Mouse (Mus musculus): ENCODE results near the gene Hoxd13.

The Hoxd13 gene

GRCm38 (mm10) chr2:74667842-74668357, at the start of gene Hoxd13:
Gene Hoxd13 (plus strand): TSS chr2:74668310.
- no peak for DNase-seq

GRCm38 (mm10) chr2:74619676-74620246, 48.3 kb upstream of the Hoxd13 start:
- DNase-seq, result no peak

DNA sequence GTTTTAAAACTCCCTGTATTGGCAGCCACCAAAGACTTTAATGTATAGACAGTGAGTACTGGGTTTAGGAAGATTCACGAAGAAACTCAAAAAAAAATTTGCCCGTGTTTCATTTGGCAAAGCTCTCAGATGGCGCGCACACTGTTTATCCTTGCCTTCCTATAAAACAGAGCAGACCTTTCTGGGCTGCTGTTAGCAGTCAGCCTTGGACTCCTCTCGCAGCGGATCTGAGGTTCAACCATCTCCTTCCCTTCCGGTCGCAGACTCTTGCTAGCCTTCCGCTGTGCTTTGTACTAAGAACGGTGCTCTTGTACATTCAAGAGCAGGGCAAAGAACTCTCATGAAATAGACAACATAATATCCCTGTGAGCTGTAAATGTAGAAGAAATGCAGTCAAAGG, 47.7 kb upstream of the Hoxd13 start:
- no peak for DNase-seq

GRCm38 (mm10) chr2:74635412-74635811, 32.7 kb upstream of the Hoxd13 start:
- no peak for DNase-seq

DNA sequence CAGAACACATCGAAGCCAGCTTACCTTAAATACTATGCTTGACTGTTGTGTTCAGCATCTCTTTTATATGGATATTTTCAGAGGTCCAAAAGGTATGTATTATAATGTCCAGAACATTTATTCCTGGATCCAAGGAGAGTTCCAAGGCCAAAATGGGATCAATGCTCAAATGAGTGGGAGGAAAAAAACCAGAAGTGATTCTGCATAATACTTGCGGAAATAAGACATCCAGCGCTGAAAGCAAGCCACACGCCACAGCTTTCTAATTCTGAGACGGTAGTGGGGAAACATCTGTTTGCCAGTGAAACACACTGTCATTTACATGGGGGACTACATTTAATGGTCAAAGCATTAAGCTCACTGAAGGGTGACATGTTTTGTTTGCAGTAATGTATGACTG, 25.7 kb upstream of the Hoxd13 start:
- no peak for DNase-seq

DNA sequence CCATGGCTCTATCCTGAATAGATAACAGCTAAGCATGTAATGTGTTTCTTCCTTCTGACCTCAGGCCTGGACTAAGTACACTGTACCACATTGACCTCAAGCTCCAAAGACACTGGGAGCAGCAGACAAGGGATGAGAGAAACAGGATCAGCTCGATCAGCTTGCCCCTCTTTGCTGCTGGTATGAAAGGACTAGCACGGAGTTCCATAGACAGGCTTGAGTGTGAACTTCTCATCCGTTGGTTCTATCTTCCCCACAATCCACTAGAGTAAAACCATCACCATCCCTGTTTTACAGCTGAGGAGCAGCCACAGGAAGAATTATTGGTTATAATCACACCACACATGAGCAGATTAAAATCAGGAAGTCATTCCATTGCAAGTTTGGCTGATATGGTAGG, 22.5 kb upstream of the Hoxd13 start:
- no peak for DNase-seq

DNA sequence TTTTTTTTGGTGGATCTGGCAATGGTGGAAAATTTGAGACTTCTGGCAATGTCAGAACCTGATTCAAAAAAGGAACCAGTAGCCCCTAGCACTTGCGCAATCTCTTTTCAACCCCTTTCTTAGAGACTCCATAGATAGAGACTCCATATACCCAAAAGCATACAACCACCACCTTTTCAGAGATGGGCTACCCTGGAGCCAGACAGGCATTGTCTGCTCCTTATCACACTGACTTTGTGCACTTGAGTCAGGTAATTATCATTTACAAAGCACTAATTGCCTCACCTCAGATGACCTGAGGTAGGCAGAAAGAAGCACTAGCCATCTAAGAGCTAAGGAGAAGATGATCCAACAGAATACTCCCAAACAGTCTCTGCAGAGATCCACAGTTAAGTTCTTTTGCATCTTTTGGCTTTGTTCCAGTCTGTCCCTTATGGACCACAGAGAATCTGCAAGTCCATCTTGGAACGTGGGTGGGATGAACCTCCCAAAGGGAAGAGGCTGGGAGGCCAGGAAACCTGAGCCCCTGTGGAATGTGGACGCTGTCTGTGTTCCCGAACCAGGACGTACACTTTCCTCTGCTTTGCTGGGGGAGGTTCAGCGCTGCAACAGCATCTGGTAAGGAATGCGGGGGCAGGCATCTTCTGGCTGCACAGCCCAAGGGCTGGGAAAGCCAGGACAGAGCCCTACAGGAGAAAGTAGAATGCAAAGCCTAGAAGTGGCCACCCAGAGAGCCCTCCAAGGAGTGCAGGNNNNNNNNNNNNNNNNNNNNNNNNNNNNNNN, 20.8 kb upstream of the Hoxd13 start:
- DNase-seq, result no peak

GRCm38 (mm10) chr2:74652996-74653340, 15.1 kb upstream of the Hoxd13 start:
- no peak for DNase-seq

GRCm38 (mm10) chr2:74653781-74654535, 14.2 kb upstream of the Hoxd13 start:
- no peak for DNase-seq

GRCm38 (mm10) chr2:74654743-74655419, 13.2 kb upstream of the Hoxd13 start:
- DNase-seq, result no peak

DNA sequence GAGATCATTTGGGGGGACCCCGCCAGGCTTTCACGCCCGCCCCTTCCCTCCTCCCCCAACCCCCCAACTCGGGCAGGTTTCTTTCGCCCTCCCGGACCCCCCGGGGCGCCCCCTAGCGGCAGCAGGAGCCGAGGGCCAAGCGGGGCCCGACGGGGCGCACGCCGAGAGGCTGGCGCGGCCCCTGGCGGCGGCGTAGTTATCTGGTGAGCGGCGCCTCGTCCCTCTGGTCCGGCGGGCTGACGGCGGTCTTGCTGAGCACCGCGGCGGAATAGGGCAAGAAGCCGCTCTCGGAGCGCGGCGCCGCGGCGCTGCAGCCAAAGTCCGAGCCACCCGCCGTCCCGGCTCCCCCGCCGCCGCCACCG, 12.7 kb upstream of the Hoxd13 start:
- no peak for DNase-seq

DNA sequence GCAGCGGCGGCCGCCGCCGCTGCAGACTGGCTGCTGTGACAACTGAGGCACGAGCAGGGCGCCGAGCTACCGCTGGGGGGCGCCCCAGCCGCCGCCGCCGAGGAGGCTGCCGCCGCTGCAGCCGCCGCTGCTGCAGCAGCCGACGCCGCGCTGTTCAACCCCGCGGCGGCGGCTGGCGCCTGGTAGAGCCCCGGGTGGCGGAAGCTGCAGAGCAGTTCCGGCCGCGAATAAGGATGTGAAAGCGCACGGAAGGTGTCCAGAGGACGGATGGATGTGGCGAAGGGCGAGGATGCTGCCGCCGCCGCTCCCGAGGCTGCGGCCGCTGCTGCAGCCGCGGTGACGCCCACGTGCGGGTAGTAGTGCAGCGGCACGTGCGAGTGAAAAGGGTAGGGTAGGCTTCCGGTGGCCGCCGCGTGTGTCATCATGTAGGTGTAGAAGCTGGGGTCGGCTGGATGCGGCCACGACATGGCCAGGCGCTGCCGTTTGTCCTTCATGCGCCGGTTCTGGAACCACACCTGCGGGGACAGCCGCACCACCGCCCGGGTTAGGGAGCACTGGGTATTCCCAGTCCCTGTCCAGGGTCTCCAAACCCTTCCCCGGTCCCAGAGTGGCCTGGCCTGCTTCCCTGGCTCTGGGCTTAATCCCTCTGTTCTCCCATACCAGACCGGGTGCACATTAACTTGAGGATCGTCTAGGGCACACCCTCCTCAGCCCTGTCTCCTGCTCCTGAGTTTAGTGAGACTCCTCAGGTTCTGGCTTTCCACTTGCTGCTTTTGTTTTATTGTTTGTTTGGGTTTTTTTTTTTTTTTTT, 12.1 kb upstream of the Hoxd13 start:
- DNase-seq, result no peak

GRCm38 (mm10) chr2:74656632-74657021, 11.5 kb upstream of the Hoxd13 start:
- DNase-seq, result no peak

DNA sequence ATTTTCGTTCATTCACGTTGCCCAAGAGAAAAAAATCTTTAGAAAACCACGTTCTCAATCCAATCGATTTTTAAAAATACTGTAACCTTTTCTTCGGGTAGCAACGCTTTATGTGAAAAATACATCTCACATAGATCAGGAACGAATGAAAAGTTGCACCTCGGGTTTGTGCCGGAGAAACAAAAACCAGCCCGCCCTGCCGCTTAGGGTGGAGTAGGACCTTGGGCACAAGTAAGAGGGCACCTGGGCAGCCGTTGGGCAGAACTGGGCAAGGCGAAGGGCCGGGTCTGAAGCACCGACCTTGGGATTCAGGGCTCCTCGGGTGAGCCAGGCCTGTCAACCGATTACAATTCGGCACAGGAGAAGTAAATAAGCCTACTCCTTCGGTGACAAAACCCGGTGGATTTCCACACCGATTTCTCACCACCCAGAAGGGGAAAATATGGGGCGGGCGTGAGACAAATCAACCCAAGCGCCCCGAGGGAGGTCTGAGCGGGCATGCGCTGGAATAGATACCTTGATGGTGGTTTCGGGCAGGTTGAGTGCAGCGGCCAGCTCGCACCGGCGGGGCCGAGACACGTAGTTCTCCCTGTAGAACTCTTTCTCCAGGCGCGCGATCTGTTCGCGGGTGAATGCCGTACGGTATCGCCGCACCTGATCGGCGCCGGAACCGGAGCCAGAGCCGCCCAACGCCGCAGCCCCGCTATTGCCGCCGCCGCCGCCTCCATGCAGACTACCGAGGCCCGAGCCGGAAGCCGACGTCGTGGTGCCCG, 10.7 kb upstream of the Hoxd13 start:
- DNase-seq, result no peak

DNA sequence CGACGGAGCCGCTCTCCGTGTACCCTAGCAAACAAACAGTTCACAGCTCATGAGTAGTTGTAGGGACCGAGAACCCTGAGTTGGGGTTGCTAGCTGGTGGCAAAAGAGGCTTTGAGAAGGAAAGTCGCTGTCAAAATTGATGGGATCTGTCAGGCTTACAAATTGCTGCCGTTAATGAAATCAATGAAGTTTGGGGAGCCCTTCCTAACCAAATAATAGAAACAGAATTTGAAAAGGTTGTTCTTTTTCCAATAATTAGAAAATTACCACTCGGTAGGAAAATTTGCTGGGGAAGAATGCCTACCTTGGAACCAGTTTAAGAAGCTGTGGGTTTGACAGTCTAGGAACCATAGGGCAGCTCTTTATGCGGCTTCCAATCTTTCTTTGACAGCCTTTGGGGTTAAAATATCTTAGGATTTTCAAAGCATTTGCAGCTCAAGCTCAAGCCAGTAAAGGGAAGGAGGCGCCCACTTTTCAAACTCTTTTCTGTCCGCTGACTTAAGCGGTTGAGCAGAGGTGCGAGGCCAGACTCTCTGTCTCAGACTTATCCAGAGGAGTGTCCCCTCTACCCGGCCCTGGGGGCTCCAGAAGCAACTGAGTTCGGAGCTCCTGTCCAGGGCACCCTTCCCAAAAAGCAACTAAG, 10.0 kb upstream of the Hoxd13 start:
- DNase-seq, result no peak

DNA sequence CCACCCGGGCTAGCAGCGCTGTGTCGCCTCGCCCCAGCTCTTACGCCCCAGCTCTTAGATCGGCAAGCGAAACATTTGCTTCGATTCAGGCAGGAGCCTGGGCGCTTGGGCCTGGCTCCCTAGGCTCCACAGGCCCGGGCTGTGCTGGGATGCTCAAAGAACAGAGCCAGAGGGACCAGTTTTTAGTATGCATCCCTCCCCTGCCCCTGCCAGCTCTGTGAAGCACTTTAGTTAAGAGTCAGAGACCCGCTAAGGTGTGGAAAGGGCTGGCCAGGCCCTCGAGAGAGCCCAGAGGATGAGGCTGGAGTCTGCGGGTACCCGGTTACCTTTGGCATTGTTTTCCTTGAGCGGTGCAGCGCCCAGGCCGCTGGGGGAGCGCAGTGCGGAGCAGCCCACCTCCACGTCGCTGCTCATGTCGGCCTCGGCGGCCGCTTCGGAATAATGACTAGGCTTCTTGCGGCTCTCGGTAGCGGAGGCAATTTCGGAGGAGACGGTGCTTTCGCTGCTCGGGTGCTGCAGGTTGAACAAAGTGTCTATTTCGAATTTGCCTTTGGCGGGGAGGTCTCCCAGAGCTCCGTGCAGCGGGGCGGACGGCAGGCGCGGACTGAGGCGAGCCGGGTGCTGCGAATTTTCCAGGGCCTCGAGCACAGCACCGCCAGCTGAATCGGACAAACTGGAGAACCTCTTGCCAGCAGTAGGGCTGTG, 9.3 kb upstream of the Hoxd13 start:
- DNase-seq, result no peak

DNA sequence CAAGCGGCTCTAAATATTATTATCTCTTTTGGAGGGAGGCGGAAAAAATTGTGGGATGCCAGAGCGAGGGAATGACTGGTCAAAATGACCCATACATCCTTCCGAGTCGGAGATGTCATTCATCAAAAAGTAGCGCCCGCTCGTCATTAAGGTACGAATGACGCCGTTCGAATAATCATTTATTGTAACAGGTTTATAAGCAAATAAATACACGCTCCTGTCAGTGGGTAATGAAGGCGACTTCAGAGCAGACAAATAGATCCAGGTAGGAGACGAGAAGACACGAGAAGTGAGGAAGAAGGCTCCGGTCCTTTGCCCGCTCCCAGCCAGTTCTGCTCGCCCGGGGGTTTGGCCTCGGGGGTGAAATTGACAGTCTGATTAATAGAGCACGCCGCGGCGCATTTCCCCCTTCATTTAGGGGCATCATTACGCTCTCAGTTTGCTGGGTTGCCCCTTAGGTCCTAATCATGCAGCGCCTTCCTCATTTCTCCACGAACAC, 8.6 kb upstream of the Hoxd13 start, which contains the start of gene Evx2:
Gene Evx2, minus strand, starts transcription at position 51 of the 499 bp plus-strand sequence.
- DNase-seq, result no peak

DNA sequence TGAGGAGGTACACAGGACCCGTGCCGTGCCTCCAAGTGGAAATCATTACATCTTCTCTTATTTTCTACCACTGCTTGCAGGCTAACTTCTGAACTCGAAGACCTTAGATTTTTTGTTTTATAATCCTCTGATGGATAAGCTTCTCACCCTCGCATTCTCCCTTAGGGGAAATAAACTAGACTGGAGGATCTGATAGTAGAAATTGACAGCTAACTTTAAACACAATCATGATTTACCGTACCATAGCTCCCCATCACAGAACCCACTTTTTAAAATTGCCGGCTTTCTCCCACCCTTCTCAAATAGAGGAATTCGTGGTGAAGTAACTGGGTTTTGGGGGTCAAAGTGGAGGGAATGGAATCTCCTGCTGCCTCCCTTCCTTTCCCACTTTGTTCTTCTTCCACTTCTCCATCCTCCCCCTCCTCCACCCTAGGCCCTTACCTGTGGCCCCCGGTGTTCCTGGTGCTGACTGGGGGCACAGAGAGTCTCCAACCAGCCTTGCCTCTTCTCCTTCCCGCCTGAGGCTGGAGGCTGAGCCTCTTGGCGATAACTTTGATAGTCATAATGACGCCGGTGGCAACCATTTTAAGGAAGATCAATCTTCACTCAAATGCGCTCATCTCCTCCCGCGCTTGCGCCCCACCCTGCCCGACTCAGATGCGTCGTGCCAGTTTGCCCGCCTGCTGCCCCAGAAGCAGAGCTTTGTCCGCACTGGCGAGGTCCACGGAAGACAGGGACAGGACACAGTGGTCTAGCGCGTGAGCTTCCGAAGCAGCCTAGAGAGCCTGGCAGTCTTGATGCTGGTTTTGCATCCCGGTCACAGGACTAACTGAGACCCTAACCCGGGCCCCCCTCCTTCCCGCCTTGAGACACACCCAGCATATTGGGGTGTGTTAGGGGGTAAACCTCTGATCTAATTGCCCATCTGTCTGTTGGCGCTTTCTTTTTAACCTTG, 7.4 kb upstream of the Hoxd13 start:
- no peak for DNase-seq

- no peak for DNase-seq
Measured at GRCm38 (mm10) chr2:74661685-74662084, 6.4 kb upstream of the Hoxd13 start.
